Mouse (Mus musculus) limb, embryonic 15.5 days (tissue): ENCODE data around the gene Tktl2. TPM values are rescaled to one million over a fixed set of nuclear protein-coding genes. Genes with fewer than 3 reads are reported as not detected.

Source experiments
- ATAC-seq: fragments of 200-750 bp; cut with Nextera tagmentation; 2 replicates; pipeline ENCODE4 v1.8.0; 2017; ENCODE audit warnings: low read depth, moderate TSS enrichment; ENCODE audit not compliant: insufficient number of reproducible peaks, low FRiP score, low TSS enrichment
- H3K27ac ChIP-seq: fragments of 300-500 bp; sonication (generic); 2 replicates; pipeline ENCODE4 v1.5.1; 2015; ENCODE audit warnings: moderate library complexity, mild to moderate bottlenecking, inconsistent platforms
- H3K27me3 ChIP-seq: fragments of 300-500 bp; sonication (generic); 2 replicates; pipeline ENCODE4 v1.6.1; 2015; ENCODE audit warnings: inconsistent platforms
- H3K36me3 ChIP-seq: fragments of 300-500 bp; sonication (generic); 2 replicates; pipeline ENCODE4 v1.6.1; 2015; ENCODE audit warnings: inconsistent platforms
- H3K4me1 ChIP-seq: fragments of 300-500 bp; sonication (generic); 2 replicates; pipeline ENCODE4 v1.6.1; 2015; ENCODE audit warnings: inconsistent platforms
- H3K4me2 ChIP-seq: fragments of 300-500 bp; sonication (generic); 2 replicates; pipeline ENCODE4 v1.6.1; 2015; ENCODE audit warnings: mild to moderate bottlenecking, inconsistent platforms
- H3K4me3 ChIP-seq: fragments of 300-500 bp; sonication (generic); 2 replicates; pipeline ENCODE4 v1.5.1; 2015; ENCODE audit warnings: mild to moderate bottlenecking, inconsistent platforms
- H3K9ac ChIP-seq: fragments of 300-500 bp; sonication (generic); 2 replicates; pipeline ENCODE4 v1.6.1; 2015; ENCODE audit warnings: inconsistent platforms
- H3K9me3 ChIP-seq: fragments of 300-500 bp; sonication (generic); 2 replicates; pipeline ENCODE4 v1.6.1; 2016; ENCODE audit warnings: inconsistent platforms
- WGBS: fragments of 180-500 bp; shearing (Covaris S2); methylation state at CpG from one replicate; pipeline ENCODE4 v1.1.7; 2015; 5-methylcytosine and 5-hydroxymethylcytosine counted together
- polyA plus RNA-seq: library from polyadenylated mRNA; unstranded; fragments of >200 nt; fragmentation: Nextera tagmentation; extraction: Ambion mirVana; gene quantifications from 2 replicates; pipeline ENCODE4 v1.2.1, GENCODE M21; 2015

Tktl2 gene
- not detected in 2 replicates for polyA plus RNA-seq

GRCm38 (mm10) chr8:66511537-66511936 is at the start of gene Tktl2:
Tktl2 (plus strand) TSS chr8:66511756.
- Histone ChIP-seq H3K9ac (no peak within 1 kb of the TSS), H3K27me3 (no peaks in the 10 kb centered on the region), H3K36me3 (no peaks in the 10 kb centered on the region), H3K9me3 (no peaks in the 10 kb centered on the region), H3K4me2 (no peak within 1 kb of the TSS), H3K4me1 (no peaks in the 10 kb centered on the region), H3K27ac (no peak within 1 kb of the TSS), H3K4me3 (no peak within 1 kb of the TSS)
- WGBS, result 93% methylated on average over 22 of the region's 22 CpGs
- no peak for ATAC-seq

GRCm38 (mm10) chr8:66469821-66470220 is 41.7 kb upstream of the Tktl2 start:
- Histone ChIP-seq H3K9me3 (no peaks in the 10 kb centered on the region), H3K36me3 (no peaks in the 10 kb centered on the region), H3K27ac (no peak overlapping the region), H3K4me1 (no peaks in the 10 kb centered on the region), H3K4me3 (no peak overlapping the region), H3K27me3 (no peaks in the 10 kb centered on the region), H3K4me2 (no peak overlapping the region), H3K9ac (no peak overlapping the region)
- no peak for ATAC-seq
- WGBS, result 80% methylated on average over 3 of the region's 3 CpGs

GRCm38 (mm10) chr8:66476880-66477279 is 34.7 kb upstream of the Tktl2 start:
- no peaks in the 10 kb centered on the region for H3K9me3 ChIP-seq
- ATAC-seq, result no peak

DNA sequence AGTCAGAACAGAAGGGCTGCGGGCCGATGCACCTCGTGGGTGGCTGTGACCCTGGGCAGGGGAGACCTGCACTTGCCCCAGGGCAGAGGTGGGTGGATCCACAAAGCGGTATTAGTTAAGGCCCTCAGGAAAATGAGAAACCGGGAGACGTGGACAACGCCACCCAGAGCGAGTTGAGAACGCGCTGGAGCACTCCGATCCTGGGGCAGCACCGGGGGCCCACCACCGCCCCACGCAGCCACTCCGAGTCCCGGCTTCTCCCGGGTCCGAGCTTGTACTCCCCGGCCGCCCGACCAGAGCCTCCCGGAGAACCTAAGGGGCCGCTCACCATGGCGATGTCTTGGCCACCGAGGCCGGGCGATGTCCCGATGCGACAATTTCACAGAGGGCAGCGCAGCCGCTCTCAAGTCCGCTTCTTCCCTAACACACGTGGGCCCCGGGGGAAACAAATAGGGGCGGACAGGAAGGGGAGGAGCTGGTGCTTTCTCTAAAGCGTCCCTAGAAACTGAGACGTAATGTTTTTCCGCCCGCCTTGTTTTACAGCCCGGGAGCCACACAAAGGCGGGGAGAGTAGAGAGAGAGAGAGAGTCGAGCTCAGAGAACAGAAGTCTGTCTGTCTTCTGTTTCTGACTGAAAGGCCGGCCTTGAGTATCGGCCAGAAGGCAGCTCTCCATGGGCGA is 25.3 kb upstream of the Tktl2 start, which contains the start of gene Tma16:
Gene Tma16, minus strand, starts transcription at position 447 of the 680 bp plus-strand sequence.
- H3K4me2 ChIP-seq, result peak within 1 kb of the TSS; percentile 67
- under 1% methylated on average over 45 of the region's 45 CpGs for WGBS
- peak; percentile 79 for ATAC-seq
- H3K27ac ChIP-seq, result no peak within 1 kb of the TSS
- H3K36me3 ChIP-seq, result peaks cover 16% of the 10 kb centered on the region
- H3K4me3 ChIP-seq, result peak within 1 kb of the TSS; percentile 94
- peak within 1 kb of the TSS; percentile 90 for H3K9ac ChIP-seq
- 0 out of 2 replicates have a peak, but pooled peaks cover 3% of the 10 kb centered on the region for H3K4me1 ChIP-seq
- no peaks in the 10 kb centered on the region for H3K9me3 ChIP-seq
- H3K27me3 ChIP-seq, result no peaks in the 10 kb centered on the region

More at GRCm38 (mm10) chr8:66476880-66477279, 34.7 kb upstream of the Tktl2 start:
- Histone ChIP-seq H3K4me3 (no peak overlapping the region), H3K27ac (no peak overlapping the region), H3K4me1 (no peaks in the 10 kb centered on the region), H3K27me3 (no peaks in the 10 kb centered on the region), H3K36me3 (peaks cover 49% of the 10 kb centered on the region), H3K4me2 (no peak overlapping the region), H3K9ac (no peak overlapping the region)
- WGBS, result 94% methylated on average over 3 of the region's 3 CpGs

- no peak overlapping the region for H3K4me3 ChIP-seq
- H3K9ac ChIP-seq, result no peak overlapping the region
- no peak overlapping the region for H3K4me2 ChIP-seq
- WGBS, result 49% methylated on average over 3 of the region's 3 CpGs
- H3K4me1 ChIP-seq, result 0 out of 2 replicates have a peak, but pooled peaks cover 3% of the 10 kb centered on the region
- no peaks in the 10 kb centered on the region for H3K36me3 ChIP-seq
- no peaks in the 10 kb centered on the region for H3K27me3 ChIP-seq
- no peak overlapping the region for H3K27ac ChIP-seq
- H3K9me3 ChIP-seq, result no peaks in the 10 kb centered on the region
- no peak for ATAC-seq
Observed at GRCm38 (mm10) chr8:66488556-66488955, 23.0 kb upstream of the Tktl2 start.

DNA sequence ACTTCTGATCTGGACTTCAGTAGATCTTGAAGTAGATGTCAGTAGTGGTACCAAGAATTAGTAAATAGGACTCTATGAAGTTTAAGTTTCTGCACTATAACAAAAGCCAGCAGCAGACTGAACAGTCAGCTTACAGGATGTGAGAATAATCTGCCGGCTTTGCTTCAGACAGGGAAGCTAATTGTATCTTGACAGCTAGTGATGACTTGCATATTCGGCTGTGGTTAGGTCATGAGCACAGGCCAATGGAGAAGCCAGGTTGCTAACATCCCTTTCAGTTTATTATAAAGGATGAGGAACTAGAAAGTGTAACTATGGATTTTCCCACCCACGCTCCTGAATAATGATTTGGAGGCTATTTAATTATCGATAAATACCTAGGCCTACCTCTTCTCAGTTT is 20.9 kb upstream of the Tktl2 start:
- H3K9ac ChIP-seq, result no peak overlapping the region
- no peaks in the 10 kb centered on the region for H3K36me3 ChIP-seq
- no peaks in the 10 kb centered on the region for H3K9me3 ChIP-seq
- H3K27ac ChIP-seq, result no peak overlapping the region
- H3K27me3 ChIP-seq, result no peaks in the 10 kb centered on the region
- H3K4me1 ChIP-seq, result no peaks in the 10 kb centered on the region
- no peak for ATAC-seq
- no peak overlapping the region for H3K4me3 ChIP-seq
- 86% methylated on average over 4 of the region's 4 CpGs for WGBS
- H3K4me2 ChIP-seq, result no peak overlapping the region

- H3K4me3 ChIP-seq, result no peak overlapping the region
- H3K27me3 ChIP-seq, result 0 out of 2 replicates have a peak, but pooled peaks cover 3% of the 10 kb centered on the region
- H3K27ac ChIP-seq, result no peak overlapping the region
- 73% methylated on average over 2 of the region's 2 CpGs for WGBS
- no peak overlapping the region for H3K9ac ChIP-seq
- no peaks in the 10 kb centered on the region for H3K9me3 ChIP-seq
- H3K4me2 ChIP-seq, result no peak overlapping the region
- no peak for ATAC-seq
- no peaks in the 10 kb centered on the region for H3K4me1 ChIP-seq
- H3K36me3 ChIP-seq, result no peaks in the 10 kb centered on the region
Observed at GRCm38 (mm10) chr8:66494496-66494895, 17.1 kb upstream of the Tktl2 start.

DNA sequence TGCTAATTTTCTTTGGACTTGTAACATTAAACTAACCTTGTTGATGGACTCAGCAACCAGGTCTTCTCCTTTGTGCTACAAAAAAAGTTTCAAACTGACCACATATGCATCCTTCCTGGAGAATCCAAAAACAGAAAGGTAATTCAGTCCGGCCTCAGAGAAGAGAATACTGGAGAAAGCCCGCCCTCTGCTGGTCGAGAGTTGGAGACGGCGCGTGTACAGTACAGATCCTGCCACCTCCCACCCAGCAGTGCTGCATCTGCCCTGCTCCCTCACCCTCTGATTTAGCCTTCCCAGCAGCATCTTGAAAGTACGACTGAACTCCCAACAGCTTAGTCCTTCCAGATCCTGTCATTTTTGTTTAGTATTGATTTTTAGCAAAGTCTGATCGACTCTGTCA is 15.8 kb upstream of the Tktl2 start:
- Histone ChIP-seq H3K4me1 (no peaks in the 10 kb centered on the region), H3K4me2 (no peak overlapping the region), H3K27ac (no peak overlapping the region), H3K36me3 (no peaks in the 10 kb centered on the region), H3K9ac (no peak overlapping the region), H3K9me3 (no peaks in the 10 kb centered on the region), H3K27me3 (0 out of 2 replicates have a peak, but pooled peaks cover 3% of the 10 kb centered on the region), H3K4me3 (no peak overlapping the region)
- 7% methylated on average over 8 of the region's 8 CpGs for WGBS
- no peak for ATAC-seq

DNA sequence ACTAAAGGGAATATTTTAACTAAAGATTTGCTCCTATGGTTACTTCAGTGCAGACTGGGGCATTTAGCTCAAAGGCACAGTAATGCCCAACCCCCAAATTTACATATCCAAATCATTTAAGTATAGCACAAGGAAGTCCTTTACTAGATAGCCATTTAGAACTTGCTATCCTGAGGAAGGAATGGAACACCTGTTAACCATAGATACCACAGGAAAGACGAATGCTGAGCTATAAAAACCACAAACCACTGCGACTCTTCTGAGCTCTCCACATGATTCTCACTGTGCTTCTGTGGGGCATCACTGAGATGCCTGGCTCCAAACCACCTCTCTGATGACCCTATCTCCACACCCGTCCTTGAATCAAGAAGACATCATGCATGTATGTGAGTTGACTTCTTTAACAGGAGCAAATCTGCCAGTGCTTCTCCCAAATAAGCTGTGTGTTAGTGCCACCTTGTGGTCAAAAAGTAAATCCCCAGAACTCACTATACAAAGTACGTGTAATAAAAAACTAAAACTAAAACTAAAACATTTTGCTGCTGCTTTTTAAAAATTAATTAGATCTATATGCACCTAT is 14.5 kb upstream of the Tktl2 start:
- Histone ChIP-seq H3K36me3 (no peaks in the 10 kb centered on the region), H3K27ac (no peak overlapping the region), H3K4me1 (no peaks in the 10 kb centered on the region), H3K27me3 (0 out of 2 replicates have a peak, but pooled peaks cover 3% of the 10 kb centered on the region), H3K9me3 (no peaks in the 10 kb centered on the region), H3K4me2 (no peak overlapping the region), H3K4me3 (no peak overlapping the region), H3K9ac (no peak overlapping the region)
- ATAC-seq, result no peak
- WGBS, result 34% methylated on average over 4 of the region's 4 CpGs

DNA sequence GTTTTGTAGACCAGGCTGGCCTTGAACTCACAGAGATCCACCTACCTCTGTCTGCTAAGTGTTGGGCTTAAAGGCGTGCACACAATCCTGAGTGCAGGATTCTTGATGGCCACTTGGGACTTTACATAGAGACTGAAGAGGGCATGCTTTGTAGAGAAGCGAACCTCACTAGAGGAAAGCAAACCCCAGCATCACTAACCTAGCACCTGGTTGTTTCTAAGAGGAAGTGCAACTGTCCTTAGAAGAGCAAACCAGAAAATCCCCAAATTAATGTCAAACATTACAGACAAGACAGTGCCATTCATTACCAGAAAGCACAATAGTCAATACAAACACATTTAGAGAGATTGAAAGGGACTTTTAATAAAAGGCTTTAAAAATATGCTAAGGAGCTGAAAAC is 8.2 kb upstream of the Tktl2 start:
- Histone ChIP-seq H3K4me2 (no peak overlapping the region), H3K27me3 (no peaks in the 10 kb centered on the region), H3K9ac (no peak overlapping the region), H3K4me1 (no peaks in the 10 kb centered on the region), H3K36me3 (no peaks in the 10 kb centered on the region), H3K4me3 (no peak overlapping the region), H3K9me3 (no peaks in the 10 kb centered on the region), H3K27ac (no peak overlapping the region)
- 78% methylated on average over 2 of the region's 2 CpGs for WGBS
- no peak for ATAC-seq

DNA sequence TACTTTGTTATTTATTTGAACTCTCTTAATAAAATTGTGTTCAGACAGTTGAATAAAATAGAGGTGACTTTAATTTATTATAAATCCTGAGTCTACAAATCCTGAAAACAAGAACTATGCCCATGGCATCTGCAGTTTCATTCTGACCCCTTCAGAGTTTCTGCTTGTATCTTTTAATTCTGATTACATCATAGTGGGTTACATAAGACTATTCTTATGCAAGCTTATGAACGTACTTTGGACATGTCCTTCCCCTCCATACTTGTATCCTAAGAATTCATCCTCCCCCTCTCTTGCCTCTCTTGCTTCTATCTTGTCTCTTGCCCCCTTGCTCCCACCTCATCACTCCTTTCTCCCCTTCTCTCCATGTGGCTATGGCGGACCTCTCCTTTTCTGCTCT is 7.6 kb downstream of the Tktl2 start:
- 86% methylated on average over 2 of the region's 2 CpGs for WGBS

GRCm38 (mm10) chr8:66520576-66520975 is 9.0 kb downstream of the Tktl2 start:
- no peak overlapping the region for H3K9ac ChIP-seq

More for the DNA sequence above, 7.6 kb downstream of the Tktl2 start:
- no peaks in the 10 kb centered on the region for H3K4me1 ChIP-seq
- no peaks in the 10 kb centered on the region for H3K9me3 ChIP-seq
- H3K36me3 ChIP-seq, result no peaks in the 10 kb centered on the region
- H3K4me3 ChIP-seq, result no peak overlapping the region
- H3K27ac ChIP-seq, result no peak overlapping the region
- H3K9ac ChIP-seq, result no peak overlapping the region
- ATAC-seq, result no peak
- no peak overlapping the region for H3K4me2 ChIP-seq
- H3K27me3 ChIP-seq, result no peaks in the 10 kb centered on the region

More at GRCm38 (mm10) chr8:66520576-66520975, 9.0 kb downstream of the Tktl2 start:
- Histone ChIP-seq H3K27ac (no peak overlapping the region), H3K4me1 (no peaks in the 10 kb centered on the region), H3K4me3 (no peak overlapping the region), H3K4me2 (no peak overlapping the region), H3K27me3 (no peaks in the 10 kb centered on the region), H3K9me3 (no peaks in the 10 kb centered on the region), H3K36me3 (no peaks in the 10 kb centered on the region)
- ATAC-seq, result no peak
